Mouse (Mus musculus): ENCODE measurements around the gene Smarcb1. TPM values are rescaled to one million over a fixed set of nuclear protein-coding genes. Genes with fewer than 3 reads are reported as not detected.

The Smarcb1 gene
- total and polyA plus RNA-seq, 3 experiments = 76.2 to 96.0 (median 94.9) TPM

DNA sequence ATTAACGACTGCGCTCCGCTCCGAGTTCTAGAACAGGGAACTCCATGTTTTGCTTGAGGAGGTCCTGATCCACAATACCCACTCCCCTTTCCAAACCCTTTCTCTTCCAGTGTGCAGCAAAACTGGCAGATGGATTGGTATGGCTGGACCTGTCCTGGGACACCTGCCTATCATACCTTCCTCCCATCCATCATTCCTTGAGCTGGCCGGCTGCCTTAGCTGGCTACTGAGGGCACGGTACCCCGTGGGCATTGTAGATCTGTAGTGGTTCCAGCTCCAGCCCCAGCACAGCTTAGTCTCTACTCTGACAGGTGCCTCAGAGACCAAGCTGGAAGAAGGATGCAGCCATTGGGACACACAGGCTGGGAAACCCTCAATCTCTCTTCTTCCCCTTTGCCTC, 9.9 kb upstream of the Smarcb1 start:
- Histone ChIP-seq H3K36me3 (replicated peaks in 1 of 2; ENCODE audit: control insufficient read depth in 1 of 2, insufficient read depth in 1 of 2, low read length in 1 of 2) (no peaks in the 10 kb centered on the region), H3K4me2 (ENCODE audit: insufficient read depth, low read depth, poor library complexity, severe bottlenecking) (no peak overlapping the region), H3K4me1 (ENCODE audit: control insufficient read depth in 1 of 2, insufficient read depth in 2 of 2) (peaks cover 7 to 19% of the 10 kb centered on the region in 2 experiments), H3K9me3 (replicated peaks; ENCODE audit: low read length) (no peaks in the 10 kb centered on the region), H3K9ac (ENCODE audit: insufficient read depth, low read depth) (no peak overlapping the region), H3K27me3 (replicated peaks) (peaks cover 44% of the 10 kb centered on the region), H3K27ac (ENCODE audit: insufficient read depth, low read depth) (no peak overlapping the region), H3K79me2 (replicated peaks; ENCODE audit: control insufficient read depth, extremely low read depth, insufficient read depth, poor library complexity, severe bottlenecking) (no peaks in the 10 kb centered on the region), H3K4me3 (replicated peaks in 1 of 3; ENCODE audit: low read depth in 2 of 3, low read length in 2 of 3, poor library complexity in 1 of 3) (no peak overlapping the region)
- dilution Hi-C loops (cut with MboI; ENCODE audit: extremely low pct_ligation_motif_present, extremely low pct_unique_long_range_greater_than_20kb, low sequenced_read_pairs) = no loop called here
- in situ Hi-C loops (cut with MboI; ENCODE audit: low pct_ligation_motif_present, low pct_unique_long_range_greater_than_20kb, low sequenced_read_pairs) = no loop called here
- no peak for TF ChIP-seq PAX5 (IDR thresholded peaks at IDR 0.05; ENCODE audit: low read length)
- no peak for TF ChIP-seq JUN (IDR thresholded peaks at IDR 0.05; ENCODE audit: insufficient read depth, low read depth, low read length)
- no peak for TF ChIP-seq POLR2A (IDR thresholded peaks at IDR 0.05; ENCODE audit: low read depth, low read length)
- no peak for TF ChIP-seq NELFE (IDR thresholded peaks at IDR 0.05; ENCODE audit: low read depth, low read length)
- TF ChIP-seq TBP (conservative IDR thresholded peaks at IDR 0.05; ENCODE audit: low read depth, low read length) = no peak
- no peak for TF ChIP-seq ELF1 (IDR thresholded peaks at IDR 0.05; ENCODE audit: low read depth, low read length)
- no peak for TF ChIP-seq USF2 (conservative IDR thresholded peaks at IDR 0.05; ENCODE audit: low read depth, low read length)
- TF ChIP-seq EP300 (IDR thresholded peaks at IDR 0.05; ENCODE audit: low read length) = no peak
- TF ChIP-seq KAT2A (IDR thresholded peaks at IDR 0.05; ENCODE audit: insufficient replicate concordance, low read length) = no peak
- no peak for TF ChIP-seq GABPA (IDR thresholded peaks at IDR 0.05; ENCODE audit: insufficient replicate concordance, low read depth, low read length)
- TF ChIP-seq MXI1 (IDR thresholded peaks at IDR 0.05; ENCODE audit: low read depth, low read length) = no peak
- no peak for TF ChIP-seq ZMIZ1 (IDR thresholded peaks at IDR 0.05; ENCODE audit: low read depth, low read length)
- no peak for TF ChIP-seq BHLHE40 (IDR thresholded peaks at IDR 0.05; ENCODE audit: low read depth, low read length)
- no peak for TF ChIP-seq MYC (IDR thresholded peaks at IDR 0.05; ENCODE audit: low read depth, low read length)
- DNase-seq (ENCODE audit: extremely low read depth) = no peak

DNA sequence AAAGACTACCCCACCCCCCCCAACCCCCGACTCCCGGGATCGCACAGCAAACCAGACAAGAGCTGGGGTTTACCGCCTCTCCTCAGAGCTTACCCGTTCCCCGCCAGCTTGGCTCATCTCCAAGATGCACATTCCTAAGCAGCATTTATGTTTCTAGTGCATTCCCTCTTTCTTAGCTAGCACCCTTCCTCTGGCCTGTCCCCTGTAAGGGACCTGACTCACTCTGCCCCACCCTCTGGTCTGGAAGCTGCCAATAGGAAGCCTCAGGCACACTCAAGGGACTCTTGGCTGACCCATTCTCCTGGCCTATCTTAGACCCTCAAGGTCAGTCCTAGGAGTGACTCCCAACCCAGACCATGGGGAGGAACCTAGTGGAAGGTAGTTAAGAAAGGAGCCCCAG, 8.9 kb upstream of the Smarcb1 start:
- no peaks in the 10 kb centered on the region for H3K9me3 ChIP-seq (replicated peaks; ENCODE audit: low read length)
- no peaks in the 10 kb centered on the region for H3K79me2 ChIP-seq (replicated peaks; ENCODE audit: control insufficient read depth, extremely low read depth, insufficient read depth, poor library complexity, severe bottlenecking)
- peaks cover 44% of the 10 kb centered on the region for H3K27me3 ChIP-seq (replicated peaks)
- H3K4me1 ChIP-seq (ENCODE audit: control insufficient read depth in 1 of 2, insufficient read depth in 2 of 2) = peaks cover 7 to 17% of the 10 kb centered on the region in 2 experiments
- dilution Hi-C loops (cut with MboI; ENCODE audit: extremely low pct_ligation_motif_present, extremely low pct_unique_long_range_greater_than_20kb, low sequenced_read_pairs) (no loop called here), in situ Hi-C loops (cut with MboI; ENCODE audit: low pct_ligation_motif_present, low pct_unique_long_range_greater_than_20kb, low sequenced_read_pairs) (no loop called here)
- no peak for TF ChIP-seq CHD1 (IDR thresholded peaks at IDR 0.05; ENCODE audit: low read depth, low read length)
- no peak for TF ChIP-seq GABPA (IDR thresholded peaks at IDR 0.05; ENCODE audit: insufficient replicate concordance, low read depth, low read length)
- no peak for TF ChIP-seq SMC3 (IDR thresholded peaks at IDR 0.05; ENCODE audit: low read depth, low read length)
- TF ChIP-seq MAFK (IDR thresholded peaks at IDR 0.05; ENCODE audit: insufficient replicate concordance, low read length) = no peak
- no peak for TF ChIP-seq ZC3H11A (IDR thresholded peaks at IDR 0.05; ENCODE audit: low read depth, low read length)
- no peak for TF ChIP-seq PAX5 (IDR thresholded peaks at IDR 0.05; ENCODE audit: low read length)
- TF ChIP-seq HCFC1 (IDR thresholded peaks at IDR 0.05; ENCODE audit: low read depth, low read length) = no peak
- no peak for TF ChIP-seq ELF1 (IDR thresholded peaks at IDR 0.05; ENCODE audit: low read depth, low read length)
- no peak for TF ChIP-seq RAD21 (IDR thresholded peaks at IDR 0.05; ENCODE audit: low read depth, low read length)
- no peak for TF ChIP-seq NRF1 (IDR thresholded peaks at IDR 0.05; ENCODE audit: low read depth, low read length)
- no peak for TF ChIP-seq ZKSCAN1 (IDR thresholded peaks at IDR 0.05; ENCODE audit: borderline replicate concordance, low read depth, low read length)
- no peak for TF ChIP-seq MAZ (IDR thresholded peaks at IDR 0.05; ENCODE audit: low read depth, low read length)
- no peak for TF ChIP-seq EP300 (IDR thresholded peaks at IDR 0.05; ENCODE audit: low read length)
- no peak for TF ChIP-seq CHD2 (IDR thresholded peaks at IDR 0.05; ENCODE audit: low read length)
- TF ChIP-seq NELFE (IDR thresholded peaks at IDR 0.05; ENCODE audit: low read depth, low read length) = no peak
- no peak for TF ChIP-seq USF2 (conservative IDR thresholded peaks at IDR 0.05; ENCODE audit: low read depth, low read length)
- H3K4me3 ChIP-seq (replicated peaks in 1 of 3; ENCODE audit: low read depth in 2 of 3, low read length in 2 of 3, poor library complexity in 1 of 3) = no peak overlapping the region
- no peak for DNase-seq (ENCODE audit: extremely low read depth)
- H3K4me2 ChIP-seq (ENCODE audit: insufficient read depth, low read depth, poor library complexity, severe bottlenecking) = no peak overlapping the region
- H3K27ac ChIP-seq (ENCODE audit: insufficient read depth, low read depth) = no peak overlapping the region
- peaks cover 0 to 3% of the 10 kb centered on the region in 2 experiments for H3K36me3 ChIP-seq (replicated peaks in 1 of 2; ENCODE audit: control insufficient read depth in 1 of 2, insufficient read depth in 1 of 2, low read length in 1 of 2)
- H3K9ac ChIP-seq (ENCODE audit: insufficient read depth, low read depth) = no peak overlapping the region
